Mouse (Mus musculus) brain, embryonic 14.5 days (tissue): ENCODE measurements around the gene Jup.

Experiments used
- CTCF ChIP-seq: fragments of 200-500 bp; IDR thresholded peaks from 2 replicates; pipeline ENCODE4 v1.5.1; 2012; ENCODE audit warnings: inconsistent platforms, mild to moderate bottlenecking, moderate library complexity, borderline replicate concordance; ENCODE audit not compliant: insufficient read depth, insufficient read length; ENCODE audit errors: extremely low read depth
- POLR2A ChIP-seq: fragments of 200-500 bp; IDR thresholded peaks from 2 replicates; pipeline ENCODE4 v1.6.1; 2012; ENCODE audit warnings: mild to moderate bottlenecking, inconsistent platforms, borderline replicate concordance; ENCODE audit not compliant: poor library complexity, insufficient read depth, insufficient read length, severe bottlenecking; ENCODE audit errors: extremely low read depth

DNA sequence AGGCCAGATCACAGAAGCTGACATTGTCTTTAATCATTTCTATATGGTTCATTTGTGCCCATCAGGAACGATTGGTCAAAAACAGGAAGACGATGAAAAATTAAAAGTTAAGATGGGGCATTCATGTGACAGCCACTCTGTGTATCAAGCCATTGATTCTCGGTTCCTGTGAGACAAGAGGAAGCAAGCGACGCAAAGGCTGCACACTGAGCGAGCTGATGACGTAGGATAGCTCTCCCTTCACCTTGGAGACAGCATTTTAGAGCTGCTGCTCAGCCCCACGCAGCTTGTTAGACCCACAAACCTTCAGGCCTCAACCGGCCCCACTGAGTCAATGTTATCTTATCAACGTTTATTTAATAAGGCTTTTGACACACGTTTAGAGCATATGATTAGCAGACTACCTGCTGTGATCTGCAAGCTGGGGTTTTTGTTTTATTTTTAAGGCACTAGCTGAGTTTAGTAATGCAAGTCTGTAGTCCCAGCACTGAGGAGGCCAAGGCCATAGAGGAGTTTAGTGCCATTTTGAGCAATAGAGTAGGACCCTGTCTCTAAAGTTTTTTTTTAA, 72.4 kb downstream of the Jup start:
- no peak for TF ChIP-seq POLR2A
- TF ChIP-seq CTCF = no peak
